Mouse (Mus musculus) granulocyte monocyte progenitor cell, adult 5-6 weeks (primary cell): ENCODE results near the gene Prkra. TPM values are rescaled to one million over a fixed set of nuclear protein-coding genes. Genes with fewer than 3 reads are reported as not detected.
A peak's percentile ranks its signal among the peaks of the same experiment; 100 is the strongest.
"Not testable (repeated sequence)": the region's sequence is repeated elsewhere in the genome, so short reads cannot be mapped to it uniquely, and the experiment has no call there.

Source experiments
- ATAC-seq: replicated peaks from 2 replicates; pipeline ENCODE4 v1.8.0; 2016; ENCODE audit warnings: mild to moderate bottlenecking, moderate TSS enrichment, inconsistent platforms; ENCODE audit not compliant: poor library complexity, severe bottlenecking
- total RNA-seq, 2 experiments: library from RNA; stranded (forward) in 1 of 2; stranded (reverse) in 1 of 2; fragments of 200-712, 200-1000 nt in 1 of 2; fragments of >200 nt in 1 of 2; fragmentation: Nextera tagmentation in 1 of 2; gene quantifications; 2 replicates each; pipeline ENCODE4 v1.2.3; 2014 to 2017

Gene Prkra
- total RNA-seq, 2 experiments from 2014 or later: 17.3 to 23.1 TPM

- ATAC-seq: no peak
Observed at GRCm38 (mm10) chr2:76658551-76658950, 10.7 kb upstream of the Prkra start.

- ATAC-seq: peak; percentile 82
Observed at GRCm38 (mm10) chr2:76655982-76656381, 8.2 kb upstream of the Prkra start.

GRCm38 (mm10) chr2:76655444-76655843 is 7.6 kb upstream of the Prkra start:
- ATAC-seq: no peak

GRCm38 (mm10) chr2:76654646-76655045 is 6.8 kb upstream of the Prkra start:
- ATAC-seq: no peak

GRCm38 (mm10) chr2:76653070-76653469 is 5.3 kb upstream of the Prkra start:
- no peak for ATAC-seq

- ATAC-seq: peak; percentile 15; the same call in 1 of the 2 replicates
Observed at GRCm38 (mm10) chr2:76648666-76649141, 889 bp upstream of the Prkra start.

- peak; percentile 4 for ATAC-seq
Observed at GRCm38 (mm10) chr2:76647441-76647869, 360 bp downstream of the Prkra start.

GRCm38 (mm10) chr2:76643801-76644200 is 4.0 kb downstream of the Prkra start:
- no peak for ATAC-seq

- no peak for ATAC-seq
Observed at GRCm38 (mm10) chr2:76639637-76640036, 8.2 kb downstream of the Prkra start.

GRCm38 (mm10) chr2:76631600-76631999 is 16.2 kb downstream of the Prkra start:
- no peak for ATAC-seq

GRCm38 (mm10) chr2:76630293-76630692 is 17.5 kb downstream of the Prkra start:
- ATAC-seq: no peak

GRCm38 (mm10) chr2:76622316-76622715 is 25.5 kb downstream of the Prkra start:
- not testable (repeated sequence) for ATAC-seq

- ATAC-seq: no peak
Observed at GRCm38 (mm10) chr2:76621724-76622123, 26.1 kb downstream of the Prkra start.

- ATAC-seq: peak; percentile 61
Observed at GRCm38 (mm10) chr2:76620188-76620587, 27.6 kb downstream of the Prkra start.

GRCm38 (mm10) chr2:76618078-76618477 is 29.7 kb downstream of the Prkra start:
- ATAC-seq: peak; percentile 51; the same call in 1 of the 2 replicates

GRCm38 (mm10) chr2:76611996-76612395 is 35.8 kb downstream of the Prkra start:
- no peak for ATAC-seq

GRCm38 (mm10) chr2:76610326-76611104 is 37.3 kb downstream of the Prkra start:
- ATAC-seq: peak; percentile 94

GRCm38 (mm10) chr2:76606704-76607103 is 41.1 kb downstream of the Prkra start:
- ATAC-seq: no peak

GRCm38 (mm10) chr2:76602256-76602655 is 45.6 kb downstream of the Prkra start:
- ATAC-seq: no peak

GRCm38 (mm10) chr2:76599214-76599613 is 48.6 kb downstream of the Prkra start:
- ATAC-seq: peak; percentile 50

- ATAC-seq: no peak
Observed at GRCm38 (mm10) chr2:76597521-76597920, 50.3 kb downstream of the Prkra start.

- ATAC-seq: no peak
Observed at GRCm38 (mm10) chr2:76592401-76592924, 55.4 kb downstream of the Prkra start.
